Comparison of ENCODE assay signal across 9 mouse cellular contexts in genomic region chr9:121671300-121671699, GRCm38 (mm10). TPM values are rescaled to one million over a fixed set of nuclear protein-coding genes. Genes with fewer than 3 reads are reported as not detected.
DNase-seq lines count a peak whose midpoint lies in the region; ATAC-seq and TF ChIP-seq lines count a peak whose summit lies in the region.
"Had no signal": no experiment of that assay in that cellular context is flagged by ENCODE, and none has a peak within 500 bp of the region (broad histone marks: within the 10 kb centered on the region; RNA-seq: fewer than 3 reads in every experiment).

No protein-coding gene starts in this region.

- H3K4me1 ChIP-seq in heart, adult 2 months (ENCODE audit: control insufficient read depth, insufficient read depth, low read length) = peaks cover 10% of the 10 kb centered on the region
- H3K4me1 ChIP-seq in heart, embryonic 11.5 days (ENCODE audit: control insufficient read depth, insufficient read depth, low read length) = peaks cover 26% of the 10 kb centered on the region
- H3K4me1 ChIP-seq in intestine, embryonic 15.5 days (replicated peaks) = peaks cover 32% of the 10 kb centered on the region

- ATAC-seq in heart, embryonic 11.5 days (replicated peaks; ENCODE audit: insufficient number of reproducible peaks, low FRiP score, low TSS enrichment) = no peak
- ATAC-seq in intestine, embryonic 15.5 days = peak; percentile 41
- peak; percentile 62 for ATAC-seq in megakaryocyte-erythroid progenitor cell, adult 5-6 weeks (replicated peaks; ENCODE audit: low FRiP score, low TSS enrichment, poor library complexity, severe bottlenecking)

- H3K4me2 ChIP-seq in heart, embryonic 11.5 days = no peak overlapping the region
- H3K4me2 ChIP-seq in intestine, embryonic 15.5 days (replicated peaks) = no peak overlapping the region
- H3K4me2 ChIP-seq: embryonic facial prominence, embryonic 12.5 days had no signal

- 45% methylated on average over 7 of the region's 7 CpGs for WGBS in heart, adult 2 months
- 25% methylated on average over 7 of the region's 7 CpGs for WGBS in heart, embryonic 11.5 days (ENCODE audit: insufficient replicate concordance)
- WGBS in intestine, embryonic 15.5 days = 27% methylated on average over 7 of the region's 7 CpGs

- H3K9me3 ChIP-seq in heart, embryonic 11.5 days (replicated peaks; ENCODE audit: control insufficient read depth, low read length) = no peaks in the 10 kb centered on the region
- no peaks in the 10 kb centered on the region for H3K9me3 ChIP-seq in intestine, embryonic 15.5 days
- H3K9me3 ChIP-seq: embryonic facial prominence, embryonic 12.5 days had no signal

- no peak overlapping the region; the same call in 1 of the 2 replicates for H3K27ac ChIP-seq in heart, adult 2 months
- no peak overlapping the region for H3K27ac ChIP-seq in heart, embryonic 11.5 days (ENCODE audit: low read depth, low read length)
- no peak overlapping the region for H3K27ac ChIP-seq in intestine, embryonic 15.5 days
- H3K27ac ChIP-seq: embryonic facial prominence, embryonic 12.5 days had no signal

- H3K27me3 ChIP-seq in heart, adult 2 months (ENCODE audit: control insufficient read depth, insufficient read depth, low read length) = no peaks in the 10 kb centered on the region
- H3K27me3 ChIP-seq in heart, embryonic 11.5 days (ENCODE audit: control insufficient read depth, insufficient read depth, low read length) = peaks cover 35% of the 10 kb centered on the region
- peaks cover 27% of the 10 kb centered on the region; the same call in 1 of the 2 replicates for H3K27me3 ChIP-seq in intestine, embryonic 15.5 days (replicated peaks)

- H3K36me3 ChIP-seq in heart, adult 2 months (ENCODE audit: control insufficient read depth, insufficient read depth, low read length) = no peaks in the 10 kb centered on the region
- H3K36me3 ChIP-seq in heart, embryonic 11.5 days (ENCODE audit: control insufficient read depth, insufficient read depth, low read length) = no peaks in the 10 kb centered on the region
- H3K36me3 ChIP-seq in intestine, embryonic 15.5 days = no peaks in the 10 kb centered on the region
- H3K36me3 ChIP-seq: embryonic facial prominence, embryonic 12.5 days had no signal

- H3K9ac ChIP-seq in heart, adult 2 months (ENCODE audit: low read depth, low read length) = no peak overlapping the region
- H3K9ac ChIP-seq in heart, embryonic 11.5 days (ENCODE audit: low read depth, low read length) = no peak overlapping the region
- no peak overlapping the region for H3K9ac ChIP-seq in intestine, embryonic 15.5 days
- H3K9ac ChIP-seq: embryonic facial prominence, embryonic 12.5 days had no signal

- intact Hi-C loops in heart, adult 2 months (cut with DNase I) = loop anchor here (5.0 kb wide), 2 partner anchors 194 to 424 kb away; no protein-coding TSS in a partner anchor

- peak; percentile 87 for TF ChIP-seq CTCF in heart, adult 2 months (IDR thresholded peaks at IDR 0.05)

- H3K79me2 ChIP-seq in heart, adult 2 months (replicated peaks; ENCODE audit: control insufficient read depth, insufficient read depth, low read length) = no peaks in the 10 kb centered on the region

- no peak overlapping the region for H3K4me3 ChIP-seq in heart, adult 2 months
- H3K4me3 ChIP-seq in heart, embryonic 11.5 days (ENCODE audit: low read depth, low read length) = no peak overlapping the region
- no peak overlapping the region for H3K4me3 ChIP-seq in intestine, embryonic 15.5 days (replicated peaks)
- H3K4me3 ChIP-seq: embryonic facial prominence, embryonic 12.5 days had no signal

- TF ChIP-seq POLR2A in heart, adult 2 months (IDR thresholded peaks at IDR 0.05; ENCODE audit: insufficient read depth, low read depth, low read length) = no peak

- no peak for TF ChIP-seq EP300 in heart, adult 2 months (IDR thresholded peaks at IDR 0.05; ENCODE audit: insufficient read depth, low read depth, low read length)

- peak; percentile 49 to 59 for DNase-seq in heart, adult 2 months
- peak; percentile 34 to 38 for DNase-seq in urinary bladder, postnatal 36 days (ENCODE audit: low spot score in 2 of 2)
- DNase-seq in urinary bladder, postnatal 10 days (ENCODE audit: low spot score) = no peak
- DNase-seq in cerebellum, postnatal 25 days = peak; percentile 63 to 71
- no peak for DNase-seq in frontal cortex, postnatal 10 days (ENCODE audit: low spot score in 2 of 2)

RNA-seq across cellular contexts. Expression of gene Vipr1, which starts 28.8 kb away (rescaled TPM):
- 1 to 10 TPM; 1.2 to 1.4 TPM for total RNA-seq in heart, adult 2 months (2021)
- polyA plus RNA-seq in heart, adult 2 months (2012; rRNA removed) = 0.41 and 0.45 TPM in 2 replicates
- polyA plus RNA-seq in heart, embryonic 11.5 days (2014; fragmentation: Nextera tagmentation; extraction: Ambion mirVana) = 0.17 TPM in 1 of 2 replicates, not detected in the other
- 6.1 and 7.0 TPM in 2 replicates for polyA plus RNA-seq in intestine, embryonic 15.5 days (2015; fragmentation: Nextera tagmentation; extraction: Ambion mirVana)
- total RNA-seq in megakaryocyte-erythroid progenitor cell, adult 5-6 weeks (2014; fragmentation: Nextera tagmentation) = not detected in 2 replicates
- not detected in 2 replicates for total RNA-seq in megakaryocyte-erythroid progenitor cell, adult 5-6 weeks (2017)

RNA-seq across cellular contexts. Expression of gene Lyzl4, which starts 29.4 kb away (rescaled TPM):
- not detected for total RNA-seq in heart, adult 2 months (2021)
- 0.12 and 0.88 TPM in 2 replicates for polyA plus RNA-seq in heart, adult 2 months (2012; rRNA removed)
- not detected in 2 replicates for polyA plus RNA-seq in heart, embryonic 11.5 days (2014; fragmentation: Nextera tagmentation; extraction: Ambion mirVana)
- polyA plus RNA-seq in intestine, embryonic 15.5 days (2015; fragmentation: Nextera tagmentation; extraction: Ambion mirVana) = not detected in 2 replicates
- total RNA-seq in megakaryocyte-erythroid progenitor cell, adult 5-6 weeks (2014; fragmentation: Nextera tagmentation) = not detected in 2 replicates
- not detected in 2 replicates for total RNA-seq in megakaryocyte-erythroid progenitor cell, adult 5-6 weeks (2017)

RNA-seq across cellular contexts. Expression of gene Sec22c, which starts 34.0 kb away (rescaled TPM):
- 1 to 10 TPM; 3.9 to 5.0 TPM for total RNA-seq in heart, adult 2 months (2021)
- polyA plus RNA-seq in heart, adult 2 months (2012; rRNA removed) = 6.7 and 9.5 TPM in 2 replicates
- polyA plus RNA-seq in heart, embryonic 11.5 days (2014; fragmentation: Nextera tagmentation; extraction: Ambion mirVana) = 4.3 and 4.8 TPM in 2 replicates
- polyA plus RNA-seq in intestine, embryonic 15.5 days (2015; fragmentation: Nextera tagmentation; extraction: Ambion mirVana) = 14.5 and 14.7 TPM in 2 replicates
- 9.4 and 10.9 TPM in 2 replicates for total RNA-seq in megakaryocyte-erythroid progenitor cell, adult 5-6 weeks (2014; fragmentation: Nextera tagmentation)
- total RNA-seq in megakaryocyte-erythroid progenitor cell, adult 5-6 weeks (2017) = 1.9 and 3.1 TPM in 2 replicates

RNA-seq across cellular contexts. Expression of gene Ss18l2, which starts 38.8 kb away (rescaled TPM):
- total RNA-seq in heart, adult 2 months (2021) = 100 to 1,000 TPM; 125 to 138 TPM
- polyA plus RNA-seq in heart, adult 2 months (2012; rRNA removed) = 103 and 154 TPM in 2 replicates
- polyA plus RNA-seq in heart, embryonic 11.5 days (2014; fragmentation: Nextera tagmentation; extraction: Ambion mirVana) = 153 and 161 TPM in 2 replicates
- 141 and 147 TPM in 2 replicates for polyA plus RNA-seq in intestine, embryonic 15.5 days (2015; fragmentation: Nextera tagmentation; extraction: Ambion mirVana)
- total RNA-seq in megakaryocyte-erythroid progenitor cell, adult 5-6 weeks (2014; fragmentation: Nextera tagmentation) = 57.8 and 77.0 TPM in 2 replicates
- total RNA-seq in megakaryocyte-erythroid progenitor cell, adult 5-6 weeks (2017) = 47.8 and 54.4 TPM in 2 replicates

RNA-seq across cellular contexts. Expression of gene Nktr, which starts 47.7 kb away (rescaled TPM):
- total RNA-seq in heart, adult 2 months (2021) = 10 to 100 TPM; 28.7 to 33.1 TPM
- polyA plus RNA-seq in heart, adult 2 months (2012; rRNA removed) = 23.1 and 39.2 TPM in 2 replicates
- 46.8 and 64.6 TPM in 2 replicates for polyA plus RNA-seq in heart, embryonic 11.5 days (2014; fragmentation: Nextera tagmentation; extraction: Ambion mirVana)
- polyA plus RNA-seq in intestine, embryonic 15.5 days (2015; fragmentation: Nextera tagmentation; extraction: Ambion mirVana) = 57.9 and 62.6 TPM in 2 replicates
- total RNA-seq in megakaryocyte-erythroid progenitor cell, adult 5-6 weeks (2014; fragmentation: Nextera tagmentation) = 161 and 173 TPM in 2 replicates
- total RNA-seq in megakaryocyte-erythroid progenitor cell, adult 5-6 weeks (2017) = 132 and 146 TPM in 2 replicates

Comparison
In these comparisons a context has a peak if more than half of its experiments do, and no peak if none do; other contexts are left out.
1. DNase-seq: peak in heart, adult 2 months (2 of 2), urinary bladder, postnatal 36 days (2 of 2) and cerebellum, postnatal 25 days (2 of 2); none in urinary bladder, postnatal 10 days (single experiment) and frontal cortex, postnatal 10 days (0 of 2).